Mouse (Mus musculus): ENCODE data around the gene 4833439L19Rik. TPM values are rescaled to one million over a fixed set of nuclear protein-coding genes. Genes with fewer than 3 reads are reported as not detected.

The 4833439L19Rik gene
- polyA plus RNA-seq, 1 experiment from 2014 or later, result 239 TPM

GRCm38 (mm10) chr13:54503604-54504521 lies 61.4 kb downstream of the 4833439L19Rik start, which contains the start of gene Simc1:
Gene Simc1 (plus strand): TSS chr13:54503779.
- H3K9me3 ChIP-seq, result no peaks in the 10 kb centered on the region
- WGBS, result under 1% methylated on average over 99 of the region's 105 CpGs
- ATAC-seq (ENCODE audit: low FRiP score), result peak; percentile 93
- peak within 1 kb of the TSS; percentile 92 for H3K27ac ChIP-seq
- H3K4me3 ChIP-seq, result peak within 1 kb of the TSS; percentile 81
- 0 out of 2 replicates have a peak, but pooled peaks cover 4% of the 10 kb centered on the region for H3K27me3 ChIP-seq
- peak within 1 kb of the TSS; percentile 93 for H3K9ac ChIP-seq
- H3K4me2 ChIP-seq, result peak within 1 kb of the TSS; percentile 77
- H3K36me3 ChIP-seq, result peaks cover 2% of the 10 kb centered on the region; the same call in 1 of the 2 replicates
- peaks cover 22% of the 10 kb centered on the region for H3K4me1 ChIP-seq (replicated peaks)

DNA sequence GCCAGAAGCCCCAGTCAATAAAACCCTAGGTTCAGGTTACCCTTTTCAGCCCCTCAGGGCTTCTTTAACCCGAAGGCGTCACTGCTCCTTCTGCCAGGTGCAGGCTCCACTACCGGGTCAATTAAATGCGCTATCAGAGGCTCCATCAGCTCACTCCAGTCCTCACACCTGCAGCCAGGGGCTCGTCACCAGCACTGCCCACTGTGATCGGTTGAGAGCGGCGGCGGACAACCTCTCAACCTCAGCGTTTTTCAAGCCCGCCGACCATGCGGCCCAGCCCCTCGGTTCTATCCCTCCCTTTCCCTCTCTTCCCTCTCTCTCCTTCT lies 62.0 kb downstream of the 4833439L19Rik start:
- ATAC-seq (ENCODE audit: low FRiP score), result peak; percentile 74
- peaks cover 22% of the 10 kb centered on the region for H3K4me1 ChIP-seq (replicated peaks)
- H3K27me3 ChIP-seq, result peaks cover 7% of the 10 kb centered on the region; the same call in 1 of the 2 replicates
- under 1% methylated on average over 14 of the region's 14 CpGs for WGBS
- H3K4me3 ChIP-seq, result peak overlapping the region; percentile 81
- no peaks in the 10 kb centered on the region for H3K9me3 ChIP-seq
- H3K27ac ChIP-seq, result peak overlapping the region; percentile 92
- peak overlapping the region; percentile 77 for H3K4me2 ChIP-seq
- H3K9ac ChIP-seq, result peak overlapping the region; percentile 93
- H3K36me3 ChIP-seq, result peaks cover 2% of the 10 kb centered on the region; the same call in 1 of the 2 replicates

GRCm38 (mm10) chr13:54501957-54502690 lies 63.1 kb downstream of the 4833439L19Rik start:
- Histone ChIP-seq H3K27me3 (peaks cover 9% of the 10 kb centered on the region; the same call in 1 of the 2 replicates), H3K9ac (no peak overlapping the region), H3K27ac (no peak overlapping the region), H3K36me3 (peaks cover 2% of the 10 kb centered on the region; the same call in 1 of the 2 replicates), H3K4me3 (no peak overlapping the region), H3K9me3 (no peaks in the 10 kb centered on the region), H3K4me2 (no peak overlapping the region), H3K4me1 (replicated peaks) (peaks cover 22% of the 10 kb centered on the region)
- ATAC-seq (ENCODE audit: low FRiP score), result no peak
- WGBS, result 70% methylated on average over 3 of the region's 3 CpGs

GRCm38 (mm10) chr13:54501352-54501751 lies 63.9 kb downstream of the 4833439L19Rik start:
- H3K4me2 ChIP-seq, result no peak overlapping the region
- H3K9ac ChIP-seq, result no peak overlapping the region
- no peak overlapping the region for H3K4me3 ChIP-seq
- no peaks in the 10 kb centered on the region for H3K36me3 ChIP-seq
- no peak overlapping the region for H3K27ac ChIP-seq
- H3K27me3 ChIP-seq, result peaks cover 9% of the 10 kb centered on the region; the same call in 1 of the 2 replicates
- H3K4me1 ChIP-seq (replicated peaks), result peaks cover 20% of the 10 kb centered on the region
- 83% methylated on average over 2 of the region's 2 CpGs for WGBS
- H3K9me3 ChIP-seq, result no peaks in the 10 kb centered on the region
- ATAC-seq (ENCODE audit: low FRiP score), result no peak

Small RNA genes within 50 kb of the gene (microRNA-seq; reads per million reads assigned to microRNA genes)
- gene Gm24195, result not detected

Other genes starting within 250 kb of the 4833439L19Rik start
- 15.8 and 21.2 TPM in 2 replicates for gene Cplx2, start 194.1 kb downstream of the 4833439L19Rik start, polyA plus RNA-seq (2015; fragmentation: Nextera tagmentation; extraction: Ambion mirVana)
- gene Thoc3, start 96.6 kb downstream of the 4833439L19Rik start, polyA plus RNA-seq (2015; fragmentation: Nextera tagmentation; extraction: Ambion mirVana), result 94.5 and 105 TPM in 2 replicates
- gene Simc1, start 61.7 kb downstream of the 4833439L19Rik start, polyA plus RNA-seq (2015; fragmentation: Nextera tagmentation; extraction: Ambion mirVana), result 21.0 and 21.4 TPM in 2 replicates
- 76.2 and 77.7 TPM in 2 replicates for gene Arl10, start 9.6 kb upstream of the 4833439L19Rik start, polyA plus RNA-seq (2015; fragmentation: Nextera tagmentation; extraction: Ambion mirVana)
- 53.0 and 53.1 TPM in 2 replicates for gene Nop16, start 24.7 kb upstream of the 4833439L19Rik start, polyA plus RNA-seq (2015; fragmentation: Nextera tagmentation; extraction: Ambion mirVana)
- gene Higd2a, start 24.8 kb upstream of the 4833439L19Rik start, polyA plus RNA-seq (2015; fragmentation: Nextera tagmentation; extraction: Ambion mirVana), result 232 and 248 TPM in 2 replicates
- 132 and 135 TPM in 2 replicates for gene Cltb, start 45.9 kb upstream of the 4833439L19Rik start, polyA plus RNA-seq (2015; fragmentation: Nextera tagmentation; extraction: Ambion mirVana)
- gene Faf2, start 56.3 kb upstream of the 4833439L19Rik start, polyA plus RNA-seq (2015; fragmentation: Nextera tagmentation; extraction: Ambion mirVana), result 68.9 and 71.5 TPM in 2 replicates
- 86.8 and 87.6 TPM in 2 replicates for gene Rnf44, start 128.5 kb upstream of the 4833439L19Rik start, polyA plus RNA-seq (2015; fragmentation: Nextera tagmentation; extraction: Ambion mirVana)
- 0.08 and 0.14 TPM in 2 replicates for gene Cdhr2, start 136.0 kb upstream of the 4833439L19Rik start, polyA plus RNA-seq (2015; fragmentation: Nextera tagmentation; extraction: Ambion mirVana)
- 6.5 and 6.9 TPM in 2 replicates for gene Gprin1, start 184.4 kb upstream of the 4833439L19Rik start, polyA plus RNA-seq (2015; fragmentation: Nextera tagmentation; extraction: Ambion mirVana)
- gene Sncb, start 201.2 kb upstream of the 4833439L19Rik start, polyA plus RNA-seq (2015; fragmentation: Nextera tagmentation; extraction: Ambion mirVana), result 18.7 and 20.8 TPM in 2 replicates
- gene Eif4e1b, start 218.6 kb upstream of the 4833439L19Rik start, polyA plus RNA-seq (2015; fragmentation: Nextera tagmentation; extraction: Ambion mirVana), result not detected in 2 replicates
- gene Tspan17, start 223.9 kb upstream of the 4833439L19Rik start, polyA plus RNA-seq (2015; fragmentation: Nextera tagmentation; extraction: Ambion mirVana), result 50.4 and 54.0 TPM in 2 replicates